Mouse (Mus musculus) ovary, postnatal 36 days (tissue): Measurements from ENCODE around the gene Slc47a1.
A peak's percentile ranks its signal among the peaks of the same experiment; 100 is the strongest.
"Not testable (repeated sequence)": the region's sequence is repeated elsewhere in the genome, so short reads cannot be mapped to it uniquely, and the experiment has no call there.

Source experiments
- DNase-seq: peaks from one replicate; pipeline ENCODE4 v3.0.0; 2022; ENCODE audit warnings: low spot score, mixed read lengths

The Slc47a1 gene

DNA sequence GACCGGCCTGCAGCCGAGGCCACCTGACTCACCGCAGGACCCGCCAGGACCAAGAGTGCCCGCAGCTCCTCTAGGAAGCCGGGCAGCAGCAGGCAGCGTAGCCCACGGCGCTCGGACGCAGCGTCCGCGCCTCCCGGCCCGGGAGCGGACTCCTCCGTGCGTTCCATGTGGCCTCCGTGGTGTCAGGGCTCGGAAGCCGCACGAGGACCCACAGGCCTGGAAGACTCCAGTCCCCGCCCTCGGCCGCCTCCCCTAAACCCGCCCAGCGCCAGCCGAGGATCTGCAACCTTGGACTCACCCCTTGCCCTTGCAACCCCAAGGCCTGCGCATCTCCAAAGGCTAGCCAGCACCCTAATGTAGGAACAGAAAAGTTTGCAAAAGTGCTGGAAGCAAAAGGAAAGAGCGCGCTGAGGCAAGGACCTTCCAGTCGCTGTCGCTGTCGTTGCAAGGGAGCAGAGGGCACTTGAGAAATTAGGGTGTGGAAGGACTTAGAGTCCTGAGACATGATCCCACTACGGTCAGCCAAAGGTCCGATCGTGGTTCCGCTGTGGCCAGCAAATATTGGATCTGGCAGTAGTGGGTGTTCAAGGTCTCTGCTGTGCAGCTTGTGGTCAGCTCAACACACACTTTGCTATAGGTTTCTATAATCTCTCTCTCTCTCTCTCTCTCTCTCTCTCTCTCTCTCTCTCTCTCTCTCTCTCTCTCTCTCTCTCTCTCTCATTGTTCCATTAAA is at the start of gene Slc47a1:
Gene Slc47a1 (minus strand): TSS at position 465 of the 733 bp plus-strand sequence.
- peak; percentile 53 for DNase-seq

DNA sequence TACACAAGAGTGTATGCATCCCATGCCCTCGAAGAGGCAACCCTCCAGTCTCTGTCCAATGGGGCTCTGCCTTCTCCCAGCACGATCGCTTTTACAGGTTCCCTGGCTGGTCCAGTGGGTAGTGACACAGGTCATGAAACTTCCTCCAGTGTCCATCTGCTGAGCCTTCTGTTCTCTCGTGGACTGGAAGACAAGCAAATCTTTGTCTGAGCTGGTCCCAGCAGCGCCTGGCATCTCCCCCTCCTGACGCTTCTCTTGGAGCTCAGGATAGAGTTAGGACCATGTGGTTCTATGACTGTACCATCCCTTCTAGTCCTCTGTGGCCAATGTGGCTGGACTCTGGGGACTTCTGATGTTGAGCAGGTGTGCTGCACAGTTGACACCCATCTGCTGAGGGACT is 41.1 kb upstream of the Slc47a1 start:
- DNase-seq: no peak

DNA sequence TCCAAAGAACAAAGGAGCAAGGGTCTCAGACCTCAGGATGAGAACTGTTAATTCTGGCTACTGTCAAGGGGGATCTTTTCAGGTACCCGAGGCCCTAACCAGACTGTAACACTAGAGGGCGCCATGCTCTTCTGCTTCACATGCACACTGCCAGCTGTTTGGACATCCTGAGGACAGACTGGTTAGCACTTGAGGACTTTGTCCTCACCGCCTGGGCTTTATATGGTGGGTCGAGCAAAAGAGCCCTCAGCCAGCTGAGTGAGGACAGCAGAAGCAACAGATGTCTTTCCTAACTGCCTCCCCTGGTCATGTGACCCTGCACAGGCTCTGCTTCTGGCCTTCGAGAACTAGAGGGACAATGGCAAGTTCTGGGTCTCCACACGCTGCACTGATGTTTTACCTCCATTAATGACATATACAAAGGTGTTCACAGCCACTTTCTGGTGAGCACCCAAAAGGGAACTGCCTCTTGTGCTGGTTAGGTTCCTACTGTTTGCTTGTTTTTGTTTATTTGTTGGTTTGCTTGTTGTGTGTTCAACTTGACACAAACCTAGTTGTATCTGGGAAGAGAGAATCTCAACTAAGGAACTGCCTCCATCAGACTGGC is 39.9 kb upstream of the Slc47a1 start:
- peak; percentile 73 for DNase-seq

DNA sequence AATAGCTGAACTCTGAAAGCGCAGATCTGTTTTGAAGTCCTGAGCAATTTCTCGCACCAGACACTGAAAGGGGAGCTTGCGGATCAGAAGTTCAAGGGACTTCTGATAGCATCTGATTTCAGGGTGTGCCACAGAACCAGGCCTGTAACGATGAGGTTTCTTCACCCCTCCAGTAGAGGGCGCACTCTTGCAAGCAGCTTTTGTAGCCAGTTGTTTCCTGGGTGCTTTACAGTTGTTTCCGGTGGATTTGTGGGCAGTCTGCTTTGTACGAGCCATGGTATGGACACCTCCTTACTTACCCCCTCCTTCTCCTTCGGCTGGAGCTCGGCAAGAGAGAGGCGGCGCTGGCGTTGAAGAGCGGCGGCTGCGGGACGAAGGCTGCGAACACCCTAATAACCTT is 38.4 kb upstream of the Slc47a1 start:
- DNase-seq: not testable (repeated sequence)

DNA sequence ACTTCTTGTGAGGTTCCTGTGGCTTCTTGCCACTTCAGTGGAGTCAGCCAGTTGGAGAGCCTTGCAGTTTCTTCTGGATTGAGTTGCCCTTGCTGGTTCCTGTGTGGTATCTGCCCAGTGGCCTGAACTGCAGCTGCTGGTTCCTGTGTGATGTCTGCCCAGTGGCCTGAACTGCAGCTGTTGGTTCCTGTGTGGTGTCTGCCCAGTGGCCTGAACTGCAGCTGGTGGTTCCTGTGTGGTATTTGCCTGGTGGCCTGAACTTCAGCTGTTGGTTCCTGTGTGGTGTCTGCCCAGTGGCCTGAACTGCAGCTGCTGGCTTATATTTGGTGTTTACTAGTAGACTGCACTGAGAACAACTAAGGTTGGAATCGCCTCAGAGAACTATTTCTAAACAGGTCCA is 37.3 kb upstream of the Slc47a1 start:
- DNase-seq: no peak

DNA sequence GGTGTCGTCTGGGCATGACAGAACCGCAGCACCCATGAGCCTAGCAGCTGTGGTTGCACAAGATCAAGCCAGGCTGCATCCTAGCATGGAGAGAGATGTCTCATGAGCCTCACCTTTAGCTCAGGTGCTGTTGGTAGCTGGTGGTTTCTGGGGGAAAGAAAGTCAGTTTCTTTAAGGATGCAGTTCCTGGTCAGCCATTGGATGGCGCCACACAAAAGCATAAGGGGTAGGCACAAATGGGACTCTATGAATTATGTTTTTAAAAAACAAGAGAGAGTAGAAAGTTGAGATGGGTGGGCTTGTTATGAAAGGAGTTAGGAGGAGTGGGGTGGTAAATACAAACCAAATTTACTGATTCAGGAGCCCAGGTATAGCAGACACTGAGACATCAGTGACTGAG is 36.4 kb upstream of the Slc47a1 start:
- DNase-seq: no peak

DNA sequence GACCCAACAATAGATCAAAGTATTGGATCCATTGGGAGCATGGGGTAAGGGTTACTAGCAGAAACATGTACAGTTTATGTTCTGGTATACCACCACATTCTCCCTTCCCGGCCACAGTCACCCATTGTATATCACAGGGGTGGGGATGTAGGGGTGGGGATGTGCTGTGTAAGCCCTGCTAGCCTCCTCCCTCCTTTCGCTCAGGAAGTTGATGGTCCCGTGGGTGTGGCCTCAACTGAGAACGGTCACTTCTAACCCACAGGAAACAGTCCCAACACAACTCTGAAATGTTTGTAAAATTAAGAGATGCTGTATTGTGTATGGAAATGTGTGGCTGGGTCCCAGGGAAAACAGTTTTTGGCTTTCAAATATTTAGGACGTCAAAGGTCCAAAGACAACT is 35.3 kb upstream of the Slc47a1 start:
- DNase-seq: no peak

DNA sequence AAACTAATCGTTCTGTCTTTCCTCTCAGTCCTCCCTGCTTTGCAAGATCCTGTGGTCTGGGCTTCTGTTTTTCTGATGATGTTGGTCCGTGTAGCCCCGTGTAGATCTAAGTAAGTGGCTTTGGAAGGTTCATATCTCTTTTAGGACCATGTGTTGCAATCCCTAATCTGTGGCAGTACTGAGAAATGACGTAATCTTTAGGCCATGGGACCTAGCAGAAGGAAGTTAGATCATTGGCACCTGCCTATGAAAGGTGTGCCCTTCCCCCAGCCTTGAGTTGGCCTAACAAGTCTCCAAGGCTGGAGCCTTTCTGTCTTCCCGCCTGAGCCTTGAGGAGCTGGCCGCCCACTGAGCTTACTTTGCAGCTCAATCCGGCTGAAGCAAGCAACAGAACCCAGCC is 33.7 kb upstream of the Slc47a1 start:
- no peak for DNase-seq

DNA sequence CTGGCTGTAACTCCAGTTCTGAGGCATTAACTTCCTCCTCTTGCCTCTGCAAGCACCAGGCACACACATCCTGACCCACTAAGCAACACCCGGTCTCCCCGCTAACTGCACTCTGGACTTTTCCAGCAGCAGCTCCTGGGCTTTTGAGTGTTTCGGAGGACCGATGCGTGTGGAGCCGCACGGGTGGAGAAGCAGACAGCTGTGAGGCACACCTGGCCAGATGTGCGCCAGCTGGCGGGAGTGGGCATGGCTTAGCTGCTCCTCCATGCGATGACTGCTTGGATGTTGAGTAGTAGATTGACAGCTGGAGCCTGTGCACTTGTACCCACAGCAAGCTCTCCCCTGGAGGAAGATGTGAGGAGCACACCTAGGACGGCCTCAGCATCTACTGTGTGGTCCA is 33.1 kb upstream of the Slc47a1 start:
- DNase-seq: no peak

DNA sequence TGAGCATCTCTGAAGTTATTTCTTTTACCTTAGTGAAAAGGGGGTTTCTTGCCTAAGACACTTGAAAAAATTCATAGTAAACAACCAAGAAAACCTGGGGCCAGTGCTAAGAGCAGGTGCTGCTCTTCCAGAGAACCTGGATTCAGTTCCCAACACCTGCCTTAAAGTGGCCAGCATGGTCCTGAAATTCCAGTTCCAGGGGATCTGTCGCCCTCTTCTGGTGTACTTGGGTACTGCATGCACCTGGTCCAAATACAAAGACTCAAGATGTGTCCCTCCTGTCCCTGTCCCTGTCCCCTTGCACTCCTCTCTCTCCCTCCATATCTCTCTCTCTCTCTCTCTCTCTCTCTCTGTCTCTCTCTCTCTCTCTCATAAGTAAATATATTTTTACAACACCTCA is 32.0 kb upstream of the Slc47a1 start:
- DNase-seq: peak; percentile 79

DNA sequence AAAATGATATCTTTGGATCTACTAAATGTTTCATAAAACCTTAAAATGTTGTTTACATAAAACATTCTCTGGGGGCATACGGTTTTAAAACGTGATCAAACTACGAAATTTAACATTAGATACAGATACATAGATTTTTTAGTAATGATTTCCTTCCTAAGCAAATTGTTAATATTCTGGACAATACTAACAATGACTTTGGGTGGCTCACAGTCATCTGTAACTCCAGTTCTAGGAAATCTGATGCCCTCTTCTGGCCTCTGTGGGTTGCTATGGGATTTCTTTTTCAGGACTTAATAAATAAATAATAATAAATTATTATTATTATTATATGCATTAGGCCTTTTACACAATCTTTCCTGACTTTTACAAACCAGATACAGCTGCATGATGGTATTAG is 30.9 kb upstream of the Slc47a1 start:
- no peak for DNase-seq

DNA sequence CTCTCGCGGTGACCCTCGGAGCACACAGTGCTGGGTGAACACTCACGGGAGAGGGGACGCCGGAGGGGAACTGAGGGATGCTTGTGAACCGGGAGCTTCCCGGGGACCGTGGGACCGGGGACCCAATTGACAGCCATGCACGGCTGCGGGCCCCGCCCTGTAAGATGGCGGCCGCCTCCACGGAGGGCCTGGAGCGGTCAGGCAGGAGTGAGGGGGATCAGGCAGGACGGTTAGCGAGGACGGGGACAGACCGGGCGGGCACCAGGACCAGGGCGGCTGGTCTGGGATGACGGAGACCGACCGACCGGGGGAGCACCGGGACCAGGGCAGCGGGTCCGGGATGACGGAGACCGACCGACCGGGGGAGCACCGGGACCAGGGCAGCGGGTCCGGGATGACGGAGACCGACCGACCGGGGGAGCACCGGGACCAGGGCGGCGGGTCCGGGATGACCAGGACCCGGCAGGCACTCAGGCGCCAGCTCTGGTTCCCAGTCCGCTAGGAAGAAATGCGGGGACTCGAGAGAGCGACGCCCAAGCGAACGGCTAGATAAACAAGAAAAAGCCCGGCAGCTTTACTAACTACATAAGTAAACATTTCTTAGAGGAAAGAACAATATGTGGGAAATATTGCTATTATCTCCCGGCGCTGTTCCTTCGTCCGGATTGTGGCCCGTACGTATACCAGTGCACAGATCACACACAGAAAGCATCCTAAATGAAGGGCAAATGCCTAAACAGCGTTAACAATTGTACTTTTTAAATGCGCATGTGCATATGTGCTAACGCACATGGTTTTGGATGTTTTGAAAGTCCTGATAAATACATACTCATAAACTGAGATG is 30.3 kb upstream of the Slc47a1 start:
- DNase-seq: peak; percentile 79

DNA sequence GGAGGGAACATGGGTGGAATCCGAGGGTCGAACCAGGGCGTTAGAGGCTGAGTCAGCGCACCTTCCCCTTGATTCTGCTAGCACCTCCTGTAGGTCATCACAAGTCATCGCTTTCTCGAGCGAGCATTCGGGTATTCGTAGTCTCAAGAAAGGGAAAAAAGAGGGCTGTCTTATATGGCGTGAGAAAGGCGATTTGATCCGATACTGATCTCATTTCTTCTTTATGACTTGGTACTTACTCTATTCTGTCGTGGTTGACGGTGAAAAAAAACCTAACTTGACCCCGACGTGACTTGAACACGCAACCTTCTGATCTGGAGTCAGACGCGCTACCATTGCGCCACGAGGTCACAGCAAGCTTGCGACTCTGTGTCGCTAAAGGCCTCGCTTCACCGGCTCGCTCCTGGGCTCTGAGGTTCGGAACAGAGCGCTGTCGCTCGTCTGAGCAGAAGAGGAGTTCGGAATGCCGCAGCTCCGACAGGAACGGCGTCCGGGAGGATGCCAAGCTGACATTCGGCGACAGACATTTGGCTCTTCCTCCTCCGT is 29.6 kb upstream of the Slc47a1 start:
- DNase-seq: peak; percentile 89

DNA sequence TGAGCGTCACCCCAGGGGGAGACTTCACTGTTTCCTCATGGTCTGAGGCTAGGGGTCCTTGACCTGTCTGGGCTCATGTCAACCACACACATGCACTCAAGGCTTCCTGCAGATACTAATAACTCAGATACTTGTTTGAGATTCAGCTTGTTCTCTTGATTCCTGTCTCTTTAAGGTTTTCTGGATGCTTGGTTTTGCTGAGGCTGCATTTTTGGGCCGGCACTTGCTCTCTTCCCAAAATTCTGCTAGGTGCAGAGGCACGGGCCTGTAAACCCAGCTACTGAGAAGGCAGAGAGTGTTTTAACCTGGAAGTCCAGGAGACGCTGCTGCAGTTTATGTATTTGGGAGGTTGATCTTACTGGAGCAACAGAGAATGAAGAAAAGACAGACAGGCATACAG is 23.6 kb upstream of the Slc47a1 start:
- DNase-seq: no peak

DNA sequence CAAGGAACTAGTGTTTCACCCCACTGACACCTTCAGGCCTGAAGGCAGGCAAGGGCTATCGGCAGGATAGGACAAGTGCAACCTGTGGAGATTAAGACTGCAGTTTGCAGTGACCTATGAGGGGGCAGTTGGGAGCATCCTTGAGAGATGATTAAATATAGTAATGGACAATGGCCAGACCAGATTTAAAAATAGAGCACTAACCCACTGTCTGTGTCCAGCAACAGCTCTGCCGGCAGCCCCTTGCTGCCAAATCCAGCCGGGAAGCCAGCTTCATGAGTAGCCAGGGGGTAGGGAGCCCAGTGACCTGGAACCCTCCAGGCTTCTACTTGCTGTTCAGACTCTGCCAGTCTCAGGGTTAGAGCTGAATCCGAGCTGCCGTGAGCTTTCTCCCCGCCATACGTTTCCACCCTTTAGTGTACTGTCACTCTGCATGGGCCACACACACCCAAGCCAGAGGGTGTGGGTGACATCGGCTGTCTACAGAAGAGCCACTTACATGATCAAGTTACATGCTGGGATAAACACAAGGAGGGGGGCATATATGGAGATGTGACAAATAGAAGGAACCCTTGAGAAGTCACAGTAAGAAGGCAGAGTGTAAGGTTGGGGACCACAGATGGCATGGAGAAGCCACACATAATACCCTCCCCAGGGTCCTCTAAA is 22.7 kb upstream of the Slc47a1 start:
- no peak for DNase-seq

DNA sequence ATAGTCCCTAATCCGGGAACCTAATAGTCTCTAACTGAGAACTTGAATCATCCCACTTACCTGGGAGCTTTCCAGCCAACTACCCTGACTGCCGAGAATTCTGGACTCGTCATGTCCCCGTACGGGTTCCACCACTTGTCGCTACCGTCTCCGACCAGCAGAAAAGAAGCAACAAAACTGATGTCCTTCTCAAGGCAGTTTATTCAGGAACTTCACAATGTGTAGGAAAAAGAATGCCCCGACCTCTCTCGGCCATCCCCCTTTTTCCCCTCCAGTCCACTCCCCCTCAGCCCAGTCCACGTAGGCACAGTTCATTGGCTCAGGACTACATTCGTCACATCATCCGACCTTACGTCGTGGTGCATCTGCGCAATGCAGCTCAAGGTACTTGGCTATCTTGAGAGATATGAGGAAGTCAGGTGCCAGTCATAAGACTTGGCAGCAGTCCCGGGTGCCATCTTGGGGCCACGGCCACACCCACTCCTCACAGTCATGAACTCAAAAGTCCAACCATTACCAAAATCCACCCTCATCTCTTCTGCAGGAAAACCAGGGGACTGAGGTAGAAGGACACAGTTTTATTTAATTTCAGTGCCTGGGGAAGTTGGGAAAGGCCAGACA is 19.4 kb upstream of the Slc47a1 start:
- not testable (repeated sequence) for DNase-seq

DNA sequence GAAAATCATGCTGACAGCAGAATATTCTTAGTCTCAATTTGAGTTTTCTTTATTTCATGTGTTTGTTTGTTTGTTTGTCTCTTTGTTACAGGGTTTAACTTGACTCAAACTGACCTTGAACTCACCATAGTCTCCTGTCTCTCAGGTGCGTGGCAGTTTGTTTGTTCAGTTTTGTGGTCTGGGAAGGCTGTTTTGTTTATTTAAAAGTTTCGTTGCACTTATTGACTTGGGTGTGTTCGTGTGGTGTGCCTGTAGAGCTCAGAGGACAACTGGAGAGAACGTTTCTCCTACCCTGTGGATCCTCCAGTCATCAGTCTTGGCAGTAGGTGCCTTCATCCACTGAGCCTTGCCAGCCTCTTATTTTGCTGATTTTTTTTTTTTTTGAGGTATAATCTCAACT is 10.8 kb upstream of the Slc47a1 start:
- no peak for DNase-seq

DNA sequence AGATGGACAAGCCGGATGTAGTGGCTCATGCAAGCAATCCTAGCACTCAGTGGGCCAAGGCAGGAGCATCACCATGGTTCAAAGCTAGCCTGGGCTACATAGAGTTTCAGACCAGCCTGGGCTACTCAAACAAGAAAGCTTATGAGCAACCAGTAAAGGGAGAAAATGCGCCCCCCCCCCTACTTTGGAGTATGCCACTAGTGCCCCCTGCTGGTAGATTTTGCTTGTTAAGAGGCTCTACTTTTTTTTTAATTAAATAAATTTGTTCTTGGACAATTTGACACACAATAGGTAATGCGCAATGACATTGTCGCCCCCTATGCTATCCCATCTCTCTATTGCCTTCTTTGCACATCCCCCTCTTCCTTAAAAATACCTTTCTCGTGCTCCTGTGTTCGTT is 9.9 kb upstream of the Slc47a1 start:
- DNase-seq: no peak

DNA sequence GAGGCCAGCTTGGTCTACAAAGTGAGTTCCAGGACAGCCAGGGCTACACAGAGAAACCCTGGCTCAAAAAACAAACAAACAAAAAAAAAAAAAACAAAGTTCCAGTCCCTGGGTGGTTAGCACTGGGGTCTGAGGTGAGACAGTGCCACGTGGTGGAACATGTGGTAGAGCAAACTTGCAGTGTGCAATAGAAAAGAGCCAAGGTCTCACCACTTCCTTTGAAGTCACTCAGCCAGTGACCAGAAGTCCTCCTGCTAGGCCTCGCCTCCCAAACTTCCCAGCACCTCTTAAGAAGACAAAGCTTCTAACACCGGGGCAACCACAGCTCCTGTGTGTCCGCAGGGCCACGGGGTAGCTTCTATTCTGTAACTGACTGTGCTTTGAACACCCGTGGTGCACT is 9.1 kb upstream of the Slc47a1 start:
- DNase-seq: no peak

DNA sequence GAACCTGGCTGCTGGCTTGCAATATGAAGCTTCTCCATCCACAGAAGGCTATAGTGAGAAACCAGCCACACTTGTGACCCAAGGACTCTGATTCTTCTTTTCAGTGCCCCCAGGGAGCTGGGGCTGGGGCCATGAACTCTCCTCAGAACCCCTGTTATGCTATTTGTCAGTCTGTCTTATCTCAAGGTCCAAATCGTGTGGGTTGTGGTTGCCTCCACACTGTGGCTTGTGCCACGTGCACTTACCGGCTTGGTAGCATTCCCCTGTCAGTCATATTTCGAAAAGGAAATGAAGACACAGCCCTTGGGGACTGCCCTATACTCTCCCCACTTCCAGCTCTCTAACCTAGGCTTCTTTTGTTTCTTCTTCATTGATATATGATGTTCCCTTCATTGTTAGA is 7.6 kb upstream of the Slc47a1 start:
- DNase-seq: no peak

DNA sequence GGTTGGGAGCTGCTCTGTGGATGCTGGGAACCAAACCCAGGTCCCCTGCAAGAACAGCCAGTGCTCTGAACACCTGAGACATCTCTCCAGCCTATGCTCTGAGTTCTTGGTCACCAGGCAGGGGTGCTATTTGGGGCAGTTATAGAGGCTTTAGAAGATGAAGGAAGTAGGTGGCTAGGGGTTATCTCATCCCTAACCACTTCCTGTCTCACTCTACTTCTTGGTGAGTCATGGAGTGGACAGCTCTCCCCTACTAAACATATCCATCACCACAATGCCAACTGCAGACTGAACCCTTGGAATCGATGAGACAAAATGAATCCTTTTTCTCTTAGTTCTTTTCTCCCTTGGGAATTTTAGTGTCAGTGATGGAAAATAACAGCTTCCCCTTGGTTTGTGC is 3.1 kb upstream of the Slc47a1 start:
- DNase-seq: no peak

DNA sequence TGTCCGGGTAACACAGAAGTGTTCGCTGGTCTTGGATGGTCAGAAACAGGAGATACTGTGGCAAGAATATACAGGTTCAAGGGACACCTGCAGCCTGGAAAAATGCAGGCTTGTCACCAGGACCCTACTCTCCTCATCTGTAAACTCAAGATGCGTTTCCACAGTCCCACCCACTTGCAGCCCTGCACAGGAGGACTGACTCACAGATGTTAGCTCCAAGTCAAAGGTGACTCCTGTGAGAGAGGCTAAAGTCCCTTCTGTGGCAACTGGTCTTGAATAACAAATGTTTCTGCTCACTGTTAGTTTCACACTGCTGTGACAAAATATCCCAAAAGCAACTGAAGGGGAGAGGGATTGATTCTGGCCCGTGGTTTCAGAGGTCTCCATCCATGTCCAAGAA is 506 bp upstream of the Slc47a1 start:
- DNase-seq: no peak
